Mouse (Mus musculus): ENCODE measurements around the gene Adamts17. TPM values are rescaled to one million over a fixed set of nuclear protein-coding genes. Genes with fewer than 3 reads are reported as not detected.

Gene Adamts17
- polyA plus RNA-seq (2015; fragmentation: Nextera tagmentation; extraction: Ambion mirVana) = 5.9 and 6.4 TPM in 2 replicates

- peak; percentile 99 for ATAC-seq (ENCODE audit: low read depth)
- peak within 1 kb of the TSS; percentile 80 for H3K9ac ChIP-seq
- peak within 1 kb of the TSS; percentile 73 for H3K4me3 ChIP-seq
- H3K9me3 ChIP-seq = no peaks in the 10 kb centered on the region
- H3K4me2 ChIP-seq = peak within 1 kb of the TSS; percentile 98
- WGBS = under 1% methylated on average over 30 of the region's 30 CpGs
- peaks cover 25% of the 10 kb centered on the region for H3K4me1 ChIP-seq (replicated peaks)
- H3K27me3 ChIP-seq = peaks cover 31% of the 10 kb centered on the region
- H3K27ac ChIP-seq (replicated peaks) = peak within 1 kb of the TSS; percentile 78
- no peaks in the 10 kb centered on the region for H3K36me3 ChIP-seq
Observed at GRCm38 (mm10) chr7:66839463-66840007, at the start of gene Adamts17. Adamts17 (plus strand) TSS chr7:66839735.

GRCm38 (mm10) chr7:66789860-66790748 is 49.4 kb upstream of the Adamts17 start:
- H3K9me3 ChIP-seq = no peaks in the 10 kb centered on the region
- peaks cover 11% of the 10 kb centered on the region for H3K4me1 ChIP-seq (replicated peaks)
- no peak overlapping the region for H3K27ac ChIP-seq (replicated peaks)
- no peak overlapping the region for H3K9ac ChIP-seq
- no peak overlapping the region for H3K4me3 ChIP-seq
- no peak overlapping the region for H3K4me2 ChIP-seq
- no peak for ATAC-seq (ENCODE audit: low read depth)
- WGBS = 33% methylated on average over 8 of the region's 8 CpGs
- no peaks in the 10 kb centered on the region for H3K36me3 ChIP-seq
- H3K27me3 ChIP-seq = no peaks in the 10 kb centered on the region

DNA sequence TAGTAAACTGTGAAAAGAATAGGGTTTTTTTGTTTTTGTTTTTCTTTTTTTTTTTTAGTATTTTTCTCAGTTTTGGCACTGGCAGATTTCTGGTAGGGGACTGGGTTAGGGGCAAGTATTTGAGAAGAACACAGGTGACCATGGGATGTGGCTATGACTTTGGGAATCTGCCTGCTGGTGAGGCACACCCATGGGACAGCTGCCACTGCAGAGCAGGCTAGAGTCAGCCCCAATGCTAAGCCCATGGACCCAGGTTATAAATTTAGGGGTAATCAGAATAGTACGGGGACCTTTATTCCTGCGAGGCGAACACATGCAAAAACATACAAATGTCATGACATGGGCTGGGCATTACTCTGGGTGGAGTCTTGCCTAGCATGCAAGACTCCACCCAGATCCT is 48.5 kb upstream of the Adamts17 start:
- no peak for ATAC-seq (ENCODE audit: low read depth)
- Histone ChIP-seq H3K9me3 (no peaks in the 10 kb centered on the region), H3K27ac (replicated peaks) (no peak overlapping the region), H3K4me2 (no peak overlapping the region), H3K4me3 (no peak overlapping the region), H3K4me1 (replicated peaks) (peaks cover 8% of the 10 kb centered on the region), H3K9ac (no peak overlapping the region), H3K27me3 (no peaks in the 10 kb centered on the region), H3K36me3 (no peaks in the 10 kb centered on the region)
- WGBS = 85% methylated on average over 3 of the region's 3 CpGs

- 74% methylated on average over 1 of the region's 1 CpGs for WGBS
- Histone ChIP-seq H3K4me3 (no peak overlapping the region), H3K36me3 (no peaks in the 10 kb centered on the region), H3K9ac (no peak overlapping the region), H3K4me2 (no peak overlapping the region), H3K27ac (replicated peaks) (no peak overlapping the region), H3K9me3 (no peaks in the 10 kb centered on the region), H3K4me1 (replicated peaks) (no peaks in the 10 kb centered on the region), H3K27me3 (no peaks in the 10 kb centered on the region)
- ATAC-seq (ENCODE audit: low read depth) = no peak
Observed at GRCm38 (mm10) chr7:66796909-66797308, 42.6 kb upstream of the Adamts17 start.

- 88% methylated on average over 1 of the region's 1 CpGs for WGBS
- H3K4me1 ChIP-seq (replicated peaks) = peaks cover under 1% of the 10 kb centered on the region; the same call in 1 of the 2 replicates
- H3K4me2 ChIP-seq = no peak overlapping the region
- H3K4me3 ChIP-seq = no peak overlapping the region
- no peaks in the 10 kb centered on the region for H3K27me3 ChIP-seq
- no peak overlapping the region for H3K9ac ChIP-seq
- no peak overlapping the region for H3K27ac ChIP-seq (replicated peaks)
- no peaks in the 10 kb centered on the region for H3K36me3 ChIP-seq
- H3K9me3 ChIP-seq = no peaks in the 10 kb centered on the region
- ATAC-seq (ENCODE audit: low read depth) = no peak
Observed at GRCm38 (mm10) chr7:66797345-66797744, 42.2 kb upstream of the Adamts17 start.

DNA sequence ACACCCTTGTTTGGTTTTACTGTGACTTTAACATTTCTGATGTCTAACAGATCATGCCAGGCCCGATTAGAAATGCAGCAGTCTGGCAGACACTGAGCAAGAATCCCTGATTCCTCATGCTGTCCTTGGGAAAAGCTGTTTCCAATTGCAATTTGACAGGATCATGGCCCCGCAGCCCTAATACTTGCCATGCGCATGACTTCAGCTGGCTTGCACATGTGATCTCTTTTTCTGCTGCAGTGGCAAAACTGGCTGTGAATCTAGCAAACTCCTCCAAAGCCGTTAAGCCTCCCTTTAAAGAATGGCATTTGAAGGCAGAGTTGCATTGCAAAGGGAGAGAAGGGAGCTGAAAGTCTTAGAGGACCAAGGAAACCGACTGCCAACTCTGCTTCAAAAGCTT is 40.7 kb upstream of the Adamts17 start:
- Histone ChIP-seq H3K9ac (no peak overlapping the region), H3K9me3 (no peaks in the 10 kb centered on the region), H3K4me3 (no peak overlapping the region), H3K4me1 (replicated peaks) (peaks cover 11% of the 10 kb centered on the region), H3K27ac (replicated peaks) (no peak overlapping the region), H3K4me2 (no peak overlapping the region), H3K27me3 (no peaks in the 10 kb centered on the region), H3K36me3 (no peaks in the 10 kb centered on the region)
- WGBS = 57% methylated on average over 5 of the region's 5 CpGs
- no peak for ATAC-seq (ENCODE audit: low read depth)

DNA sequence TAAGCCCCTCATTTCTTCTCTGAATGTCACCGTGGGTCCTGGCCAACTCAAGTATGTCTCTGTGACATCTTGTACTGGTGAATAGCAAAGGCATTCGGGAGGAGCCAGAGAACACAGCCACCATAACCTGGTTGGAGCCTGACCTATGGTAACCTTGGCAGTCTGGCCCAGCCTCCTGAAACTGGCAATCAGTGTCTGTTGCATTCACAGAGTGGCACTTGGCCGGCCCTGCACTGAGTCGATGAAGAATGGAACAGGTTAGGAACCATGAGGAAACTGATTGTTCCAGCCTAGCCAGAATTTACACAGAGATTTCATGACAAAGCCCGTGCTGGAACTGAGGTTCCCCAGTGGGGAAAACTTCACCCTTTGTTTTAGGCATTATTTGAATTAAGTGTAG is 38.8 kb upstream of the Adamts17 start:
- H3K36me3 ChIP-seq = no peaks in the 10 kb centered on the region
- H3K4me1 ChIP-seq (replicated peaks) = peaks cover 16% of the 10 kb centered on the region
- no peaks in the 10 kb centered on the region for H3K9me3 ChIP-seq
- no peak for ATAC-seq (ENCODE audit: low read depth)
- no peak overlapping the region for H3K4me3 ChIP-seq
- WGBS = 71% methylated on average over 5 of the region's 5 CpGs
- no peak overlapping the region for H3K27ac ChIP-seq (replicated peaks)
- H3K4me2 ChIP-seq = no peak overlapping the region
- no peak overlapping the region for H3K9ac ChIP-seq
- no peaks in the 10 kb centered on the region for H3K27me3 ChIP-seq

- Histone ChIP-seq H3K4me3 (no peak overlapping the region), H3K9me3 (no peaks in the 10 kb centered on the region), H3K9ac (no peak overlapping the region), H3K27ac (replicated peaks) (no peak overlapping the region), H3K4me2 (no peak overlapping the region), H3K27me3 (no peaks in the 10 kb centered on the region), H3K4me1 (replicated peaks) (peaks cover 16% of the 10 kb centered on the region), H3K36me3 (no peaks in the 10 kb centered on the region)
- ATAC-seq (ENCODE audit: low read depth) = no peak
Observed at GRCm38 (mm10) chr7:66801785-66802184, 37.8 kb upstream of the Adamts17 start.

DNA sequence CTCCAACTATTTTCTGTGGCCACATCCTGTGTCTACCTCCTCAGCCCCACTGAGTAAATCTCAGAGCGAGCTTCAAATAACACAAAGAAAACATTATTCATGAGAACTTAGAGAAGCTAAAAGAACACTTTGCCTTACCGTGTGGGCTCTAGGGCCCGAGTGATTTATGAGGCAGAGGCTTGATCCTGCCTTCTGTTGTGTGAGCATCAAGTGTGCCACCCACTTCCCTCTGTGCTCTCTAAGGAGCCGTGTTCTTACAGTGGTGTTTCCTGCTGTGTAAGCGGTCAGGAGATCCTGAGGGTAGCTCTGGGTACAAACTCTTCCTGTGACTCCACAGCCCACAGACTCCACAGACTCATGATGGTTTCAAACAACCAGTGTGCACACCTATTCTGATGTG is 35.7 kb upstream of the Adamts17 start:
- WGBS = 21% methylated on average over 5 of the region's 5 CpGs
- H3K9me3 ChIP-seq = no peaks in the 10 kb centered on the region
- H3K4me2 ChIP-seq = no peak overlapping the region
- no peak overlapping the region for H3K4me3 ChIP-seq
- no peaks in the 10 kb centered on the region for H3K27me3 ChIP-seq
- H3K36me3 ChIP-seq = no peaks in the 10 kb centered on the region
- H3K4me1 ChIP-seq (replicated peaks) = peaks cover 16% of the 10 kb centered on the region
- no peak overlapping the region for H3K27ac ChIP-seq (replicated peaks)
- ATAC-seq (ENCODE audit: low read depth) = no peak
- H3K9ac ChIP-seq = no peak overlapping the region

DNA sequence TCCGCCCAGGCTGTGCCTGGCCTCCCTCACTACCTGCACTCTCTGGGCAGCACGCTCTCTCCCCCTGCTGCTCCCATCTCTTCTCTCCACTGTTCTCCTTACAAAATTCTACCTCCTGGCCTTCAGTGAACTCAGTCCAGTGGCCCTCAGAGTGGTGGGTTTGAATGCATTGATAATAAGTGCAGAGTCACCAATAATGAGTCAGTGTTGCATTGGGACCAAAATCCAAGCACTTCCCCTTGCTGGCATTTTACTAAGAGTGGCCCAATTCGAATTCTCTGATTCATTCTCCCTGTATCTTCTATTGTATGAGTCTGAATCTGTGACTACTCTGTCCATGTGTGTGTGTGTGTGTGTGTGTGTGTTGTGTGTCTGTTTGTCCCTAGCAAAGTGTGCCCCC is 32.7 kb upstream of the Adamts17 start:
- H3K36me3 ChIP-seq = no peaks in the 10 kb centered on the region
- no peak overlapping the region for H3K4me3 ChIP-seq
- no peak overlapping the region for H3K4me2 ChIP-seq
- H3K9ac ChIP-seq = no peak overlapping the region
- H3K27me3 ChIP-seq = no peaks in the 10 kb centered on the region
- peaks cover 16% of the 10 kb centered on the region for H3K4me1 ChIP-seq (replicated peaks)
- no peaks in the 10 kb centered on the region for H3K9me3 ChIP-seq
- 73% methylated on average over 3 of the region's 3 CpGs for WGBS
- H3K27ac ChIP-seq (replicated peaks) = no peak overlapping the region
- no peak for ATAC-seq (ENCODE audit: low read depth)

DNA sequence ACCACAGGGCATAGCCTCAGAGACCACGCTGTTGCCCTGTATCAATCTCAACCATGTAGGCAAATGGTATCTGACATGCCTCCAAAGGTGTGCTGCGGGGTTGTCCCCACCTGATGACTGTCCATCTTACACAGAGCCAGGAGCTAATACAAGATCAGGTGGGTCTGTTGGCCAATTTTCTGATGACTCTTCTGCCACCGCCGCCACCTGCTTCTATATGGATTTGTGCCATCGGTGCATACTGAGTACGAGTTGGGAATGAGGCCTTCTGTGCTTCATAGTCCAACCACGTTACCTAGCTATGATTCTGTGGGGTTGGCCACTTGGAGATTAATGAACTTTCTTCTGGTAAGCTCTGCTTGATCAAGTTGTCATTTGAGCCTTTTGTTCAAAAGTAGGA is 29.1 kb upstream of the Adamts17 start:
- Histone ChIP-seq H3K4me2 (no peak overlapping the region), H3K36me3 (no peaks in the 10 kb centered on the region), H3K4me1 (replicated peaks) (0 out of 2 replicates have a peak, but pooled peaks cover 7% of the 10 kb centered on the region), H3K27me3 (no peaks in the 10 kb centered on the region), H3K9me3 (no peaks in the 10 kb centered on the region), H3K27ac (replicated peaks) (no peak overlapping the region), H3K9ac (no peak overlapping the region), H3K4me3 (no peak overlapping the region)
- WGBS = 94% methylated on average over 7 of the region's 7 CpGs
- no peak for ATAC-seq (ENCODE audit: low read depth)

- H3K9ac ChIP-seq = no peak overlapping the region
- no peak for ATAC-seq (ENCODE audit: low read depth)
- WGBS = 86% methylated on average over 1 of the region's 1 CpGs
- H3K36me3 ChIP-seq = no peaks in the 10 kb centered on the region
- H3K27me3 ChIP-seq = no peaks in the 10 kb centered on the region
- H3K4me2 ChIP-seq = no peak overlapping the region
- H3K4me1 ChIP-seq (replicated peaks) = 0 out of 2 replicates have a peak, but pooled peaks cover 7% of the 10 kb centered on the region
- H3K9me3 ChIP-seq = no peaks in the 10 kb centered on the region
- no peak overlapping the region for H3K27ac ChIP-seq (replicated peaks)
- H3K4me3 ChIP-seq = no peak overlapping the region
Observed at GRCm38 (mm10) chr7:66811294-66811693, 28.2 kb upstream of the Adamts17 start.

All from neural tube, embryonic 13.5 days (tissue).